Mouse (Mus musculus): ENCODE data around the gene Rcsd1. TPM values are rescaled to one million over a fixed set of nuclear protein-coding genes. Genes with fewer than 3 reads are reported as not detected.
A peak's percentile ranks its signal among the peaks of the same experiment; 100 is the strongest.

Gene Rcsd1
- polyA plus RNA-seq, 1 experiment from 2014 or later = 10.7 TPM

GRCm38 (mm10) chr1:165670056-165670455, 39.5 kb downstream of the Rcsd1 start:
- H3K9ac ChIP-seq = no peak overlapping the region
- no peaks in the 10 kb centered on the region for H3K4me1 ChIP-seq
- H3K27me3 ChIP-seq (replicated peaks) = no peaks in the 10 kb centered on the region
- no peak for ATAC-seq
- H3K36me3 ChIP-seq = no peaks in the 10 kb centered on the region
- H3K27ac ChIP-seq = no peak overlapping the region
- H3K4me2 ChIP-seq = no peak overlapping the region
- 66% methylated on average over 6 of the region's 6 CpGs for WGBS (ENCODE audit: insufficient replicate concordance)
- H3K9me3 ChIP-seq (replicated peaks) = no peaks in the 10 kb centered on the region
- H3K4me3 ChIP-seq = no peak overlapping the region

GRCm38 (mm10) chr1:165668904-165669303, 40.7 kb downstream of the Rcsd1 start:
- Histone ChIP-seq H3K9ac (no peak overlapping the region), H3K4me1 (no peaks in the 10 kb centered on the region), H3K4me2 (no peak overlapping the region), H3K27me3 (replicated peaks) (no peaks in the 10 kb centered on the region), H3K4me3 (no peak overlapping the region), H3K27ac (no peak overlapping the region), H3K36me3 (no peaks in the 10 kb centered on the region), H3K9me3 (replicated peaks) (no peaks in the 10 kb centered on the region)
- WGBS (ENCODE audit: insufficient replicate concordance) = 74% methylated on average over 4 of the region's 4 CpGs
- no peak for ATAC-seq

GRCm38 (mm10) chr1:165667380-165667779, 42.2 kb downstream of the Rcsd1 start:
- Histone ChIP-seq H3K9me3 (replicated peaks) (no peaks in the 10 kb centered on the region), H3K36me3 (0 out of 2 replicates have a peak, but pooled peaks cover 2% of the 10 kb centered on the region), H3K4me1 (0 out of 2 replicates have a peak, but pooled peaks cover 5% of the 10 kb centered on the region), H3K9ac (no peak overlapping the region), H3K4me3 (no peak overlapping the region), H3K27ac (no peak overlapping the region), H3K4me2 (no peak overlapping the region), H3K27me3 (replicated peaks) (no peaks in the 10 kb centered on the region)
- no peak for ATAC-seq
- WGBS (ENCODE audit: insufficient replicate concordance) = 56% methylated on average over 13 of the region's 13 CpGs

- ATAC-seq = no peak
- H3K4me3 ChIP-seq = no peak overlapping the region
- no peak overlapping the region for H3K9ac ChIP-seq
- WGBS (ENCODE audit: insufficient replicate concordance) = 66% methylated on average over 6 of the region's 6 CpGs
- H3K36me3 ChIP-seq = 0 out of 2 replicates have a peak, but pooled peaks cover 2% of the 10 kb centered on the region
- no peak overlapping the region for H3K4me2 ChIP-seq
- no peaks in the 10 kb centered on the region for H3K9me3 ChIP-seq (replicated peaks)
- no peak overlapping the region for H3K27ac ChIP-seq
- H3K27me3 ChIP-seq (replicated peaks) = no peaks in the 10 kb centered on the region
- 0 out of 2 replicates have a peak, but pooled peaks cover 5% of the 10 kb centered on the region for H3K4me1 ChIP-seq
These were observed 42.6 kb downstream of the Rcsd1 start for GRCm38 (mm10) chr1:165666944-165667343.

- Histone ChIP-seq H3K27me3 (replicated peaks) (no peaks in the 10 kb centered on the region), H3K4me3 (no peak overlapping the region), H3K4me1 (0 out of 2 replicates have a peak, but pooled peaks cover 5% of the 10 kb centered on the region), H3K9me3 (replicated peaks) (no peaks in the 10 kb centered on the region), H3K9ac (no peak overlapping the region), H3K27ac (no peak overlapping the region), H3K4me2 (no peak overlapping the region), H3K36me3 (0 out of 2 replicates have a peak, but pooled peaks cover 2% of the 10 kb centered on the region)
- WGBS (ENCODE audit: insufficient replicate concordance) = 80% methylated on average over 5 of the region's 5 CpGs
- no peak for ATAC-seq
These were observed 43.8 kb downstream of the Rcsd1 start for GRCm38 (mm10) chr1:165665758-165666157.

GRCm38 (mm10) chr1:165663277-165663676, 46.3 kb downstream of the Rcsd1 start:
- H3K4me3 ChIP-seq = no peak overlapping the region

GRCm38 (mm10) chr1:165662426-165663192, 46.9 kb downstream of the Rcsd1 start:
- no peak overlapping the region for H3K9ac ChIP-seq
- 64% methylated on average over 15 of the region's 15 CpGs for WGBS (ENCODE audit: insufficient replicate concordance)
- no peaks in the 10 kb centered on the region for H3K27me3 ChIP-seq (replicated peaks)
- 0 out of 2 replicates have a peak, but pooled peaks cover 5% of the 10 kb centered on the region for H3K4me1 ChIP-seq
- no peak for ATAC-seq
- peaks cover 7% of the 10 kb centered on the region; the same call in 1 of the 2 replicates for H3K36me3 ChIP-seq
- no peaks in the 10 kb centered on the region for H3K9me3 ChIP-seq (replicated peaks)
- H3K4me2 ChIP-seq = no peak overlapping the region
- no peak overlapping the region for H3K27ac ChIP-seq
- no peak overlapping the region for H3K4me3 ChIP-seq

More at GRCm38 (mm10) chr1:165663277-165663676, 46.3 kb downstream of the Rcsd1 start:
- no peak overlapping the region for H3K4me2 ChIP-seq
- no peak overlapping the region for H3K9ac ChIP-seq
- no peak overlapping the region for H3K27ac ChIP-seq
- 0 out of 2 replicates have a peak, but pooled peaks cover 2% of the 10 kb centered on the region for H3K36me3 ChIP-seq
- 0 out of 2 replicates have a peak, but pooled peaks cover 5% of the 10 kb centered on the region for H3K4me1 ChIP-seq
- WGBS (ENCODE audit: insufficient replicate concordance) = 66% methylated on average over 16 of the region's 16 CpGs
- ATAC-seq = no peak
- no peaks in the 10 kb centered on the region for H3K9me3 ChIP-seq (replicated peaks)
- no peaks in the 10 kb centered on the region for H3K27me3 ChIP-seq (replicated peaks)

GRCm38 (mm10) chr1:165661725-165662124, 47.8 kb downstream of the Rcsd1 start:
- no peak overlapping the region for H3K4me2 ChIP-seq
- H3K27me3 ChIP-seq (replicated peaks) = no peaks in the 10 kb centered on the region
- ATAC-seq = no peak
- H3K4me3 ChIP-seq = no peak overlapping the region
- no peak overlapping the region for H3K27ac ChIP-seq
- peaks cover 7% of the 10 kb centered on the region; the same call in 1 of the 2 replicates for H3K36me3 ChIP-seq
- 82% methylated on average over 6 of the region's 6 CpGs for WGBS (ENCODE audit: insufficient replicate concordance)
- H3K9ac ChIP-seq = no peak overlapping the region
- no peaks in the 10 kb centered on the region for H3K9me3 ChIP-seq (replicated peaks)
- 0 out of 2 replicates have a peak, but pooled peaks cover 5% of the 10 kb centered on the region for H3K4me1 ChIP-seq

GRCm38 (mm10) chr1:165661191-165661590, 48.4 kb downstream of the Rcsd1 start:
- no peaks in the 10 kb centered on the region for H3K9me3 ChIP-seq (replicated peaks)
- no peak overlapping the region for H3K27ac ChIP-seq
- peaks cover 7% of the 10 kb centered on the region; the same call in 1 of the 2 replicates for H3K36me3 ChIP-seq
- H3K27me3 ChIP-seq (replicated peaks) = no peaks in the 10 kb centered on the region
- no peak overlapping the region for H3K4me2 ChIP-seq
- WGBS (ENCODE audit: insufficient replicate concordance) = 47% methylated on average over 3 of the region's 3 CpGs
- ATAC-seq = no peak
- no peak overlapping the region for H3K9ac ChIP-seq
- no peak overlapping the region for H3K4me3 ChIP-seq
- H3K4me1 ChIP-seq = 0 out of 2 replicates have a peak, but pooled peaks cover 5% of the 10 kb centered on the region

- Histone ChIP-seq H3K9ac (no peak overlapping the region), H3K4me3 (no peak overlapping the region), H3K4me2 (no peak overlapping the region), H3K9me3 (replicated peaks) (no peaks in the 10 kb centered on the region), H3K4me1 (0 out of 2 replicates have a peak, but pooled peaks cover 5% of the 10 kb centered on the region), H3K36me3 (peaks cover 7% of the 10 kb centered on the region; the same call in 1 of the 2 replicates), H3K27ac (no peak overlapping the region), H3K27me3 (replicated peaks) (no peaks in the 10 kb centered on the region)
- 49% methylated on average over 4 of the region's 4 CpGs for WGBS (ENCODE audit: insufficient replicate concordance)
- no peak for ATAC-seq
These were observed 48.8 kb downstream of the Rcsd1 start for GRCm38 (mm10) chr1:165660774-165661173.

GRCm38 (mm10) chr1:165658602-165659001, 51.0 kb downstream of the Rcsd1 start:
- peak; percentile 50 for ATAC-seq
- Histone ChIP-seq H3K4me1 (0 out of 2 replicates have a peak, but pooled peaks cover 5% of the 10 kb centered on the region), H3K4me3 (no peak overlapping the region), H3K4me2 (no peak overlapping the region), H3K27ac (no peak overlapping the region), H3K9me3 (replicated peaks) (no peaks in the 10 kb centered on the region), H3K9ac (no peak overlapping the region), H3K36me3 (peaks cover 12% of the 10 kb centered on the region; the same call in 1 of the 2 replicates), H3K27me3 (replicated peaks) (no peaks in the 10 kb centered on the region)
- WGBS (ENCODE audit: insufficient replicate concordance) = 33% methylated on average over 5 of the region's 5 CpGs

- 71% methylated on average over 14 of the region's 14 CpGs for WGBS (ENCODE audit: insufficient replicate concordance)
- Histone ChIP-seq H3K36me3 (peaks cover 10% of the 10 kb centered on the region; the same call in 1 of the 2 replicates), H3K4me1 (peaks cover 23% of the 10 kb centered on the region), H3K27me3 (replicated peaks) (no peaks in the 10 kb centered on the region), H3K4me2 (no peak overlapping the region), H3K9me3 (replicated peaks) (no peaks in the 10 kb centered on the region), H3K9ac (no peak overlapping the region), H3K4me3 (no peak overlapping the region), H3K27ac (no peak overlapping the region)
- ATAC-seq = no peak
These were observed 54.1 kb downstream of the Rcsd1 start for GRCm38 (mm10) chr1:165655482-165655881.
